Mouse (Mus musculus): ENCODE data around the gene Slc5a6.
"Not testable (repeated sequence)": the region's sequence is repeated elsewhere in the genome, so short reads cannot be mapped to it uniquely, and the experiment has no call there.

Slc5a6 gene

DNA sequence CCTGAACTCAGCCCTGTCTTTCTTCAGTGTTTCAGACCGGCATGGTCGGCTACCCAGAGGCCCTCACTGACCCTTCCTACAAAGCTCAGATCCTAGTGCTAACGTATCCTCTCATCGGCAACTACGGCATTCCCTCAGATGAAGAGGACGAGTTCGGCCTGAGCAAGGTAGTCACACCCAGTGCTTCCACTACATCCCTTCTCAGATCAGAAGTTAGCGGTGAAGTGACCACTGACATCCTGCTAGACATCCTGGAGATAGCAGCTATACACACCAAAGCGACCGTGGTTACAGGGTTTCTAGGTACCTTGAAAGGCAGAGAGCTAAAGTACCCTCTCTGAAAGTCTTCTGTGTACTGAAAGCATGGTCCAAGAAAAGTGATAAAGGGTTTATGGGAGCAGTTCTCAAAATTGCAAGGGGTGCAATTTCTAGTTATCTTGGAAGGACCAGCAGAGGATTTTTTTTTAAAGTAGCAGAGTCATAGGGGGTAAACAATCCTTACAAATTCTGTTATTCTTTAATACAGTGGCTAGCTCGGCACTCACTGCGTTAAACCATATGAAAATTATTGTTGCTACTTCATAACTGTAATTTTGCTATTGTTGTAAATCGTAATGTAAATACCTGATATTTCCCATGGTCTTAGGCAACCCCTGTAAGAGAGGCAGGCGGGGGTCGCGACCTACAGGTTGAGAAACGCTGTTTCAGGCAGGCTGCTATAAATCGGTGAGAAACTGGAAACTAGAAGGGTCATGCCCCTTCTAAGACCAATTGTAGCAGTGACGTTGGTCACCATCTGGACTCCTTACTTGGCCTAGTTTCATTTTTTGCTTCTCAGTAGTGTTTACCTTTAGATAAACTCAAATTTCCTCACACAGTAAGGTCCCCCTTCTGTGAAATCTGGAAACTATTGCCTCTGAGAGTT, 6.8 kb upstream of the Slc5a6 start:
- DNase-seq (ENCODE audit: low spot score), result no peak

GRCm38 (mm10) chr5:31054261-31055215, 5.8 kb upstream of the Slc5a6 start, which contains the start of gene Cad:
Cad (plus strand) TSS chr5:31054780.
- peak; percentile 92 for DNase-seq (ENCODE audit: low spot score)

- not testable (repeated sequence) for DNase-seq (ENCODE audit: low spot score)
Measured at GRCm38 (mm10) chr5:31053728-31054127, 5.0 kb upstream of the Slc5a6 start.

GRCm38 (mm10) chr5:31050427-31050826, 1.7 kb upstream of the Slc5a6 start:
- no peak for DNase-seq (ENCODE audit: low spot score)

GRCm38 (mm10) chr5:31047848-31048762, 619 bp downstream of the Slc5a6 start, which contains the start of gene Atraid:
Atraid (plus strand) TSS chr5:31048312.
- DNase-seq (ENCODE audit: low spot score), result peak; percentile 99

DNA sequence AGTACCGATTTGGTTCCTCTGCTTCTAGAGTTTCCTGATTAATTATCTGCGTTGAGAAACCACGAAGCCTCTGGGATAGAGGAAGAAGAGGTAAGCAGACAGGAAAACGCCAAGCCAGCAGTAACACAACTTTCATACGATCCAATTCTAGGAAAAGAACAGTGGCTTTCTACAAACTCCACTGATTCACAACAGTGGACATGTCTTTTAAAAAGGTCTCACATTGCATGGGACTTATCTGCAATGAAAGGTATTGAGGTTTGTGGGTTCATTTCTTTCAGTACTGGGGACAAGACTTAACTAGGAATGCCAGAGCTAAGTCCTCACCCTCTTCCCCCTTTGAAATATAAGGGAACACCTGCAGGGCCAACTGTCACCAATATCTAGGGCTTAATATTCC, 1.6 kb downstream of the Slc5a6 start:
- no peak for DNase-seq (ENCODE audit: low spot score)

GRCm38 (mm10) chr5:31046416-31046815, 2.3 kb downstream of the Slc5a6 start:
- no peak for DNase-seq (ENCODE audit: low spot score)

- DNase-seq (ENCODE audit: low spot score), result no peak
Measured at GRCm38 (mm10) chr5:31038171-31038845, 10.4 kb downstream of the Slc5a6 start.

- not testable (repeated sequence) for DNase-seq (ENCODE audit: low spot score)
Measured at GRCm38 (mm10) chr5:31036556-31036955, 12.2 kb downstream of the Slc5a6 start.

- no peak for DNase-seq (ENCODE audit: low spot score)
Measured at GRCm38 (mm10) chr5:31034669-31035068, 14.1 kb downstream of the Slc5a6 start.

- DNase-seq (ENCODE audit: low spot score), result no peak
Measured at GRCm38 (mm10) chr5:31031508-31031907, 17.2 kb downstream of the Slc5a6 start.

DNA sequence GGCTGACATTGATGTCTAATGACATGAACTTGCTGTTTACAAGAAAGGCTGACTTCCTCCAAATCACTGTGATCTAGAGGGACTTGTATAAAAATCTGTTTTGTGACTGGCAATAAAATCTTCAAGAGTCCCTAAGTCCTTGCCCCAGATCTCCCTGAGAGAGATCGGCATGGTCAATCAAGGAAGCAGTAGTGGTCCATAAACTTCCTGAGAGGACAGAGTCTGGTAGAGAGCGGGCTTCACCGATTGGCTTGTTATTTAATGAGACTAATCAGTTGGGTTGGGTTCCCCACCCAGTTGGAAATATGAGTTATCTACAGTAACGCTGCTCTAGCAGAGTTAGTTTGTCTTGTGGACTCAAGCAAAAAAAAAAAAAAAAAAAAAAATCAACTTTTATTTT, 17.8 kb downstream of the Slc5a6 start:
- no peak for DNase-seq (ENCODE audit: low spot score)

- no peak for DNase-seq (ENCODE audit: low spot score)
Measured at GRCm38 (mm10) chr5:31024641-31025040, 24.1 kb downstream of the Slc5a6 start.

- DNase-seq (ENCODE audit: low spot score), result no peak
Measured at GRCm38 (mm10) chr5:31023254-31023653, 25.5 kb downstream of the Slc5a6 start.

- DNase-seq (ENCODE audit: low spot score), result no peak
Measured at GRCm38 (mm10) chr5:31022690-31023089, 26.0 kb downstream of the Slc5a6 start.

GRCm38 (mm10) chr5:31021790-31022189, 26.9 kb downstream of the Slc5a6 start:
- not testable (repeated sequence) for DNase-seq (ENCODE audit: low spot score)

- DNase-seq (ENCODE audit: low spot score), result no peak
Measured at GRCm38 (mm10) chr5:31015913-31016312, 32.8 kb downstream of the Slc5a6 start.

DNA sequence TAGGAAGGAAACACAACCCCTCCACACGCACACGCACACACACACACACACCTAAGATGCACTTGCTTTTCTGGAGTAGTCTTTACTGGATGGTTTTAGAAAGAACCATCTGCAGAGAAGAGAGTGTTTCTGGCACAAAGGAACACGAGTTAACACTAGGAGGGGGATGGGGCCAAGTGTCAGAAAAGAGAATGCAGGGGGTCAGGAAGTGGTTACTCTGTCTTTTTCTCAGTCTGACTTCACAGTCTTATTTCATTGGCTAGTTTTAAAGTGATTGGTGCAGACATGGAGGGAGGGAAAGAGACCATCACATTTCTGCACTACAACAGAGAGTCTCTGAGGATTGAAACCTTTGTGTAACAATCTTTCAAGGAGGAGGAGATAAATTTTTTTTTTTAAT, 36.0 kb downstream of the Slc5a6 start:
- no peak for DNase-seq (ENCODE audit: low spot score)

- DNase-seq (ENCODE audit: low spot score), result peak; percentile 73
Measured at GRCm38 (mm10) chr5:31004184-31004583, 44.5 kb downstream of the Slc5a6 start.

DNA sequence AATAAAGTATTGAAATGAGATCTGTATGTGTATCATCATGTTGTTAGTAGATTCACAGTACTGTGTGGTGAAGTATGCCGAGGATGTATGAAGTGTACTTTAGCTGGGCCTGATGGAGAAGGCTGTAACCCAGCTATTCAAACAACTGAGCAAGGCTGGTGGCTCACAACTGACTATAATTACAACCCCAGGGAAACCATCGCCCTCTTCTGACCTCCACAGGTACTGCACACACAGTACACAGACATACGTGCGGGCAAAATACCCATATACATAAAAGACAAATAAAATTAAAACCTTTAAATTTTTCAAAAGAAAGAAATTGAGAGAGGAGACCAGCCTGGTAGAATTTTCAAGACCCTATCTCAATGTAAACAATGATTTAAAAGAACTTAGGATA, 47.2 kb downstream of the Slc5a6 start:
- DNase-seq (ENCODE audit: low spot score), result no peak

DNA sequence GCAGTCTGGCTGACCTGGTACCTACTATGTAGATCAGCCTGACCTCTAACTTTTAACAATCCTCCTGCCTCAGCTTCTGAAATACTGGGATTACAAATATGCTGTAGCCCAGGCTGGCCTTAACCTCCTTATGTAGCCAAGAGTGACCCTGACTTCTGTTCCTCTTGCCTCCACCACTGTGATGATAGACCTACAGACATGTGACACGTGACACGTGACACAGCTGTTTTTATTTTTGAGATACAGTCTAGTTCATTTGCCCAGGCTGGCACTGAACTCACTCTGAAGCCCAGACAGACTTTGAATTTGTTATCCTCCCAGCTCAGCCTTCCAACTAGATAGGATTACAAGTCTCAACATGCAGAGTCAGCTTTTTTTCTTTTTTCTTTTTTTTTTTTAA, 47.7 kb downstream of the Slc5a6 start:
- no peak for DNase-seq (ENCODE audit: low spot score)
